Mouse (Mus musculus): ENCODE results near the gene Ptch2. TPM values are rescaled to one million over a fixed set of nuclear protein-coding genes. Genes with fewer than 3 reads are reported as not detected.

Ptch2 gene
- polyA plus RNA-seq (2011; ENCODE audit: insufficient read depth, insufficient read length, low read depth, missing spikeins): 4.5 and 5.7 TPM in 2 replicates

DNA sequence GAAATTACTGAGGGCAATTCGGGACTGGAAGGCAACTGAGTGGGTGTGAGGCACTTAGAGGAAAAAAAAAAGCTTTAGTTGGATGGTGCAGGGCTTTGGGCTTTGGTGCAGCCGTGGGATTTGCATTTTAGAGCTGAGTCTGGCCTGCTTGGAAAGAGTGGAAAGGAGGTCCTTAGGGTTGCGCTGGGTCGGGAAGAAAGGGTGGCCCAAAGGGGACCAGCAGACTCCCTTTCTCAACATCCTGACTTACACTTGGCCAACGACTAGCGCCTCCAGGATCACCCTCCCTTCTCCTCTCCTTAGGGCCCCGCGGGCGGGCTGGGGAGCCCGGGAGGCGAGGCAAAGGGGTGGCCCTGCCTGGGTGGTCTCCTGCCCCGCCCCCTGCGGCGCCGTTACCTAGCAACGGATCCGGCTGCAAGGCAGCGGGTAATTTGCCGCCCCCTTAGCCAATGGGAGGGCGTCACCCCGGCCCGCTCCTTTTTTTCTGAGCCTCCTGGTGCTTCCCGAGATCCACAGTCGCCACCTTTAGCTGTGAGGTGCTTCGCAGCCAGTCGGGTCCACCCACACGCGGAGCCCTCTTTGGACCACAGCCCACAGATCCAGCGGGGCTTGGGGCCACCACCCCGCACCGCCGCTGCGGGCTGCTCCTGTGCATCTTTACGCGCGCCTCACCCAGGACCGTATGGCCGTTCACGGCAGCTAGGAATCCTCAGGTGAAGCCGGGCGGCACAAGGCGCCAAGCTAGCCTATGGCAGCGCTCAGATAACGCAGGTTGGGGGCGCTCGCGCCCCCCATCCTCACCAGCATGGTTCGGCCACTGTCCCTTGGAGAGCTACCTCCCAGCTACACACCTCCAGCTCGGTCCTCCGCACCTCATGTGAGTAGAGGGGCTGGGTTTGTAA is at the start of gene Ptch2:
TSS of gene Ptch2 (plus strand) at position 525 of the 902 bp plus-strand sequence.
- peak within 1 kb of the TSS; percentile 65 for H3K9ac ChIP-seq (ENCODE audit: low read depth, poor library complexity, severe bottlenecking)
- TF ChIP-seq CTCF (IDR thresholded peaks at IDR 0.05; ENCODE audit: low read depth, low read length) (no peak), EP300 (IDR thresholded peaks at IDR 0.05; ENCODE audit: insufficient read depth, low read depth, low read length) (0 out of 2 replicates have a peak, but pooled peaks have one; percentile 53), POLR2A (IDR thresholded peaks at IDR 0.05; ENCODE audit: insufficient read depth, low read length) (no peak)
- H3K4me1 ChIP-seq (ENCODE audit: control insufficient read depth, insufficient read depth, low read length): no peaks in the 10 kb centered on the region
- H3K36me3 ChIP-seq (ENCODE audit: control insufficient read depth, insufficient read depth, low read length, poor library complexity, severe bottlenecking): no peaks in the 10 kb centered on the region
- H3K4me3 ChIP-seq (ENCODE audit: low read depth, low read length): peak within 1 kb of the TSS; percentile 73
- H3K9me3 ChIP-seq (replicated peaks; ENCODE audit: control insufficient read depth, insufficient read depth, low read length, poor library complexity, severe bottlenecking): no peaks in the 10 kb centered on the region
- peak within 1 kb of the TSS; percentile 49; the same call in 1 of the 2 replicates for H3K27ac ChIP-seq (ENCODE audit: insufficient read depth, low read length)
- no peaks in the 10 kb centered on the region for H3K27me3 ChIP-seq (ENCODE audit: control insufficient read depth, insufficient read depth, low read length, poor library complexity, severe bottlenecking)

DNA sequence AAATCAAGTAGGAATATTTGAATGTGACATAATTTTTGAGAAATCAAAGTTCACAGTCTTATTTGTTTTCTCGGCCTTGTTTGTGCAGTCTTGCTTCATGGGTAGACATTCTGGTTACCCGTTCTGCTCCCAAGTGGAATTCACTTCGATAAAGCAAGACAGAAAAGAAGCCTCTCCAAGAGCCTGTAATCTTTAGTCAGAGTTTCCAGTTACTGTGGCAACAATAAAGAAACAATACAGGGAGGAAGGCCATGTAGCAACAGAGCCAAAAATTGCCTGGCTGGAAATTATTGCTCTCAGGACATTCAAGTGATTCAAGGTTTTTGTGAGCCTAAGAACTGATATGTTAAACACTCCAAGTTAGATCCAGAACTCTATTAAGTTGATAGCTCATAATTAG is 47.0 kb upstream of the Ptch2 start:
- H3K4me1 ChIP-seq (ENCODE audit: control insufficient read depth, insufficient read depth, low read length): no peaks in the 10 kb centered on the region
- H3K27me3 ChIP-seq (ENCODE audit: control insufficient read depth, insufficient read depth, low read length, poor library complexity, severe bottlenecking): no peaks in the 10 kb centered on the region
- peaks cover 14% of the 10 kb centered on the region for H3K36me3 ChIP-seq (ENCODE audit: control insufficient read depth, insufficient read depth, low read length, poor library complexity, severe bottlenecking)
- H3K27ac ChIP-seq (ENCODE audit: insufficient read depth, low read length): no peak overlapping the region
- TF ChIP-seq POLR2A (IDR thresholded peaks at IDR 0.05; ENCODE audit: insufficient read depth, low read length): no peak
- no peak for TF ChIP-seq EP300 (IDR thresholded peaks at IDR 0.05; ENCODE audit: insufficient read depth, low read depth, low read length)
- H3K9me3 ChIP-seq (replicated peaks; ENCODE audit: control insufficient read depth, insufficient read depth, low read length, poor library complexity, severe bottlenecking): no peaks in the 10 kb centered on the region
- no peak overlapping the region for H3K9ac ChIP-seq (ENCODE audit: low read depth, poor library complexity, severe bottlenecking)
- no peak overlapping the region for H3K4me3 ChIP-seq (ENCODE audit: low read depth, low read length)

DNA sequence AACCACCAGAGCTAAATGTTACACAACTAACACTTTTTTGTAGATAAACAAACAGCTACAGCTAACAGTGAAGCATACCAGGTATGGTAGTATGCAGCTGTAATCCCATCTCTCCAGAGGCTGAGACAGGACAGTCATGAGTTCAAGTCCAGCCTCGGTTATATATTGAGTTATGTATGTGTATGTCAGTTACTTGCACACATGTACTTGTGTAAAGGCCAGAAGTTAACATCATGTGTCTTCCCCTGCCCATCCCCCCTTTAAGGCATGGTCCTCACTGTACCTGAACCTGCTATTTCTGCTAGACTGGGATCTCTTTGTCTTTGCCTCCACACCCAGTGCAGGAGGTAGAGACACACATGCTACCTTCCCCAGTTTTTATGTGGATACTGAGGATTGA is 46.4 kb upstream of the Ptch2 start:
- Histone ChIP-seq H3K9me3 (replicated peaks; ENCODE audit: control insufficient read depth, insufficient read depth, low read length, poor library complexity, severe bottlenecking) (no peaks in the 10 kb centered on the region), H3K27ac (ENCODE audit: insufficient read depth, low read length) (no peak overlapping the region), H3K9ac (ENCODE audit: low read depth, poor library complexity, severe bottlenecking) (no peak overlapping the region), H3K4me1 (ENCODE audit: control insufficient read depth, insufficient read depth, low read length) (no peaks in the 10 kb centered on the region), H3K36me3 (ENCODE audit: control insufficient read depth, insufficient read depth, low read length, poor library complexity, severe bottlenecking) (peaks cover 12% of the 10 kb centered on the region), H3K4me3 (ENCODE audit: low read depth, low read length) (no peak overlapping the region), H3K27me3 (ENCODE audit: control insufficient read depth, insufficient read depth, low read length, poor library complexity, severe bottlenecking) (no peaks in the 10 kb centered on the region)
- TF ChIP-seq CTCF (IDR thresholded peaks at IDR 0.05; ENCODE audit: low read depth, low read length) (no peak), POLR2A (IDR thresholded peaks at IDR 0.05; ENCODE audit: insufficient read depth, low read length) (no peak), EP300 (IDR thresholded peaks at IDR 0.05; ENCODE audit: insufficient read depth, low read depth, low read length) (no peak)

DNA sequence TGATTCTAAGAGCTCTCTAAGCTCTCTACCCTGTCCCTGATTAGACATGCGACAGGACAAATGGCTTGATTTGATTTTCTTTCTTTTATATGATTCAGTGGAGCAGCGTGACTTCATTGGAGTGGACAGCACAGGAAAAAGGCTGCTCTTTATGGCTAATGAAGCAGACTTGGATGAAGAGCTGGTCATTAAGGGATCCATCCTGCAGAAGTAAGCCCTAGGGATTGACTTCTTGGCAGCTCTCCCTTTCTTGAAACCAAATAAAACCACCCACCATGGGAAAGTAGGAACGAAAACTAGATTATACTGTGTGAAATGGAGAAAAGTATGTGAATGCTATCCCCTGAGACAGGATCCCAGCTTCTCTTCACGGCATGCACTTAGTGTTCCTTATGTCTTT is 43.2 kb upstream of the Ptch2 start:
- H3K9me3 ChIP-seq (replicated peaks; ENCODE audit: control insufficient read depth, insufficient read depth, low read length, poor library complexity, severe bottlenecking): no peaks in the 10 kb centered on the region
- H3K4me3 ChIP-seq (ENCODE audit: low read depth, low read length): no peak overlapping the region
- TF ChIP-seq CTCF (IDR thresholded peaks at IDR 0.05; ENCODE audit: low read depth, low read length): no peak
- TF ChIP-seq POLR2A (IDR thresholded peaks at IDR 0.05; ENCODE audit: insufficient read depth, low read length): no peak
- TF ChIP-seq EP300 (IDR thresholded peaks at IDR 0.05; ENCODE audit: insufficient read depth, low read depth, low read length): no peak
- no peaks in the 10 kb centered on the region for H3K27me3 ChIP-seq (ENCODE audit: control insufficient read depth, insufficient read depth, low read length, poor library complexity, severe bottlenecking)
- H3K27ac ChIP-seq (ENCODE audit: insufficient read depth, low read length): no peak overlapping the region
- peaks cover 3% of the 10 kb centered on the region for H3K4me1 ChIP-seq (ENCODE audit: control insufficient read depth, insufficient read depth, low read length)
- peaks cover 8% of the 10 kb centered on the region for H3K36me3 ChIP-seq (ENCODE audit: control insufficient read depth, insufficient read depth, low read length, poor library complexity, severe bottlenecking)
- no peak overlapping the region for H3K9ac ChIP-seq (ENCODE audit: low read depth, poor library complexity, severe bottlenecking)

DNA sequence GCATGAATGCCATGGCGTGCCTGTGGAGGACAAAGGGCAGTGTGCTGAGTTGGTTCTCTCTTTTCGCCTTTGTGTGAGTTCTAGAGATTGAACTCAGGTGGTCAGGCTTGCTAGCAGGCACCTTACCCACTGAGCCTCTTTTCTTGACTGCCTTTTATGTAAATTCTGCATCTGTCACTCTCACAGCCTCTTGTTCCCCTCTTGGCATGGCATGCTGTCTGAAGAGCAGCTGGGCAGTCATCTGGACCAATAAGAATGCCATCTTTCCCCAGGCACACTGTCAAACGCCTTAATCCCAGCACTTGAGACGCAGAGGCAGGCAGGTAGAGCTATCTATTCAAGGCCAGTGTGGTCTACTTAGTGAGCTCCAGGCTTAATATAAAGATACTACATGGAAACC is 41.9 kb upstream of the Ptch2 start:
- Histone ChIP-seq H3K27ac (ENCODE audit: insufficient read depth, low read length) (no peak overlapping the region), H3K4me3 (ENCODE audit: low read depth, low read length) (no peak overlapping the region), H3K27me3 (ENCODE audit: control insufficient read depth, insufficient read depth, low read length, poor library complexity, severe bottlenecking) (no peaks in the 10 kb centered on the region), H3K9ac (ENCODE audit: low read depth, poor library complexity, severe bottlenecking) (no peak overlapping the region), H3K4me1 (ENCODE audit: control insufficient read depth, insufficient read depth, low read length) (peaks cover 3% of the 10 kb centered on the region), H3K9me3 (replicated peaks; ENCODE audit: control insufficient read depth, insufficient read depth, low read length, poor library complexity, severe bottlenecking) (no peaks in the 10 kb centered on the region), H3K36me3 (ENCODE audit: control insufficient read depth, insufficient read depth, low read length, poor library complexity, severe bottlenecking) (peaks cover 8% of the 10 kb centered on the region)
- TF ChIP-seq CTCF (IDR thresholded peaks at IDR 0.05; ENCODE audit: low read depth, low read length) (no peak), POLR2A (IDR thresholded peaks at IDR 0.05; ENCODE audit: insufficient read depth, low read length) (no peak), EP300 (IDR thresholded peaks at IDR 0.05; ENCODE audit: insufficient read depth, low read depth, low read length) (no peak)

DNA sequence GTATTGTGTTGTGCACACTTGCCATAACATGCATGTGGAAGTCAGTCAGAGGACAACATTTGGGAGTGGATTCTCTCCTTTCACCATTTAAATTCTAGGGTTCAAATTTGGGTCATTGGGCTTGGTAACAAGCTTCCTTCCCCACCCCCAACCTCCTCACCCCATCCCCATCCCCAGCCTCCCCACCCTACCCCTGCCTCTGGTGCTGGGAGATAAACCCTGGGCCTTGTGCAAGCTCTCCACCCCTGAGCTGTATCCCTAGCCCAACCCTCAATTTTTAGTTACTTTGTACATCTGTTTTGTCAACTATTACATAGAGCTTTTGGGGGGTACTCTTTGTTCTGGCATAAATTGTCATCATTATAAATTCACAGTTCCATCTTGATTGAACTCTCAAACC is 39.8 kb upstream of the Ptch2 start:
- Histone ChIP-seq H3K4me1 (ENCODE audit: control insufficient read depth, insufficient read depth, low read length) (peaks cover 3% of the 10 kb centered on the region), H3K9me3 (replicated peaks; ENCODE audit: control insufficient read depth, insufficient read depth, low read length, poor library complexity, severe bottlenecking) (peaks cover 2% of the 10 kb centered on the region), H3K36me3 (ENCODE audit: control insufficient read depth, insufficient read depth, low read length, poor library complexity, severe bottlenecking) (peaks cover 21% of the 10 kb centered on the region), H3K4me3 (ENCODE audit: low read depth, low read length) (no peak overlapping the region), H3K27me3 (ENCODE audit: control insufficient read depth, insufficient read depth, low read length, poor library complexity, severe bottlenecking) (no peaks in the 10 kb centered on the region), H3K9ac (ENCODE audit: low read depth, poor library complexity, severe bottlenecking) (no peak overlapping the region), H3K27ac (ENCODE audit: insufficient read depth, low read length) (peak overlapping the region; percentile 94)
- TF ChIP-seq POLR2A (IDR thresholded peaks at IDR 0.05; ENCODE audit: insufficient read depth, low read length) (no peak), EP300 (IDR thresholded peaks at IDR 0.05; ENCODE audit: insufficient read depth, low read depth, low read length) (no peak), CTCF (IDR thresholded peaks at IDR 0.05; ENCODE audit: low read depth, low read length) (no peak)

Data from ES-Bruce4 (cell line).